Comparison of ENCODE assay signal across 21 mouse cellular contexts in the genomic region with DNA sequence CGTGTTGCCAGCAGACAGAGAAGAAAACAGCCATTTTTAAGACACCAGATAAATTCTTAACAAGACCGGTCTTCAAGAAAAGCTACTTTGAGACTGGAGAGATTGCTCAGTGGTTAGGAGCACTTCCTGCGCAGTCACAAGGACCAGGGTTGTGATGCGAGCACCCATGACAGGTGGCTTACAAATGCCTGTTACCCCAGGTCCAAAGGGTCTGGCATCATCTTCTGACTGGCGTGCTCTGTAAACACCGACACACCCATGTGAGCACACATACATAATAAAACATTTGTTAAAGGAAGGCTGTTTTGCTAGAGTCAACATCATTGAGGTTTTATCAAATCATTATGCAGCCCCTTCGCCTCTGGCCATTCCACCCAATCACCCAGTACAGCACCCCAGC. TPM values are rescaled to one million over a fixed set of nuclear protein-coding genes. Genes with fewer than 3 reads are reported as not detected.
DNase-seq lines count a peak whose midpoint lies in the region; ATAC-seq and TF ChIP-seq lines count a peak whose summit lies in the region.
"Had no signal": no experiment of that assay in that cellular context is flagged by ENCODE, and none has a peak within 500 bp of the region (broad histone marks: within the 10 kb centered on the region; RNA-seq: fewer than 3 reads in every experiment).

No protein-coding gene starts in this region.

- H3K4me2 ChIP-seq in intestine, embryonic 15.5 days (replicated peaks) = no peak overlapping the region
- H3K4me2 ChIP-seq in intestine, embryonic 16.5 days (ENCODE audit: low read depth, low read length) = no peak overlapping the region
- H3K4me2 ChIP-seq: embryonic facial prominence, embryonic 13.5 days; embryonic facial prominence, embryonic 15.5 days; forebrain, embryonic 13.5 days; forebrain, embryonic 15.5 days had no signal

- 75% methylated on average over 7 of the region's 7 CpGs for WGBS in intestine, embryonic 15.5 days
- WGBS in intestine, embryonic 16.5 days = 74% methylated on average over 7 of the region's 7 CpGs
- 36% methylated on average over 7 of the region's 7 CpGs for WGBS in small intestine, adult 2 months
- 91% methylated on average over 7 of the region's 7 CpGs for WGBS in forebrain, embryonic 10.5 days

- no peaks in the 10 kb centered on the region for H3K27me3 ChIP-seq in intestine, embryonic 15.5 days (replicated peaks)
- H3K27me3 ChIP-seq in intestine, embryonic 16.5 days (replicated peaks; ENCODE audit: control insufficient read depth, insufficient read depth, low read length) = no peaks in the 10 kb centered on the region
- no peaks in the 10 kb centered on the region for H3K27me3 ChIP-seq in small intestine, adult 2 months (ENCODE audit: control insufficient read depth, insufficient read depth, low read length)
- H3K27me3 ChIP-seq in forebrain, embryonic 10.5 days (ENCODE audit: poor library complexity, severe bottlenecking) = no peaks in the 10 kb centered on the region
- H3K27me3 ChIP-seq: embryonic facial prominence, embryonic 13.5 days; embryonic facial prominence, embryonic 15.5 days; forebrain, embryonic 13.5 days; forebrain, embryonic 15.5 days had no signal

- no peaks in the 10 kb centered on the region for H3K9me3 ChIP-seq in intestine, embryonic 15.5 days
- H3K9me3 ChIP-seq in intestine, embryonic 16.5 days (ENCODE audit: control insufficient read depth, low read length) = no peaks in the 10 kb centered on the region
- H3K9me3 ChIP-seq in forebrain, embryonic 10.5 days = peaks cover 1% of the 10 kb centered on the region
- H3K9me3 ChIP-seq: embryonic facial prominence, embryonic 13.5 days; embryonic facial prominence, embryonic 15.5 days; forebrain, embryonic 13.5 days; forebrain, embryonic 15.5 days had no signal

- H3K9ac ChIP-seq in intestine, embryonic 15.5 days = no peak overlapping the region
- H3K9ac ChIP-seq in intestine, embryonic 16.5 days (ENCODE audit: low read depth, low read length) = no peak overlapping the region
- H3K9ac ChIP-seq: embryonic facial prominence, embryonic 13.5 days; embryonic facial prominence, embryonic 15.5 days; forebrain, embryonic 13.5 days; forebrain, embryonic 15.5 days had no signal

- no peak for TF ChIP-seq CTCF in small intestine, adult 2 months (IDR thresholded peaks at IDR 0.05; ENCODE audit: extremely low read depth, insufficient read length, insufficient replicate concordance, low read depth, low read length)

- no peak for TF ChIP-seq POLR2A in small intestine, adult 2 months (IDR thresholded peaks at IDR 0.05; ENCODE audit: low read depth, low read length)

- H3K36me3 ChIP-seq in intestine, embryonic 15.5 days = no peaks in the 10 kb centered on the region
- H3K36me3 ChIP-seq in intestine, embryonic 16.5 days (ENCODE audit: control insufficient read depth, insufficient read depth, low read length) = no peaks in the 10 kb centered on the region
- H3K36me3 ChIP-seq in small intestine, adult 2 months (ENCODE audit: control insufficient read depth, insufficient read depth, low read length) = no peaks in the 10 kb centered on the region
- no peaks in the 10 kb centered on the region for H3K36me3 ChIP-seq in forebrain, embryonic 10.5 days (replicated peaks)
- H3K36me3 ChIP-seq: embryonic facial prominence, embryonic 13.5 days; embryonic facial prominence, embryonic 15.5 days; forebrain, embryonic 15.5 days had no signal

- no peak overlapping the region for H3K4me3 ChIP-seq in intestine, embryonic 15.5 days (replicated peaks)
- H3K4me3 ChIP-seq in intestine, embryonic 16.5 days (ENCODE audit: low read length) = no peak overlapping the region
- H3K4me3 ChIP-seq in small intestine, adult 2 months (ENCODE audit: low read depth, low read length) = no peak overlapping the region
- H3K4me3 ChIP-seq in forebrain, embryonic 10.5 days = no peak overlapping the region
- H3K4me3 ChIP-seq: embryonic facial prominence, embryonic 13.5 days; embryonic facial prominence, embryonic 15.5 days; erythroblast, embryonic 14.5 days; forebrain, embryonic 13.5 days; forebrain, embryonic 15.5 days had no signal

- H3K27ac ChIP-seq in intestine, embryonic 15.5 days = no peak overlapping the region
- H3K27ac ChIP-seq in intestine, embryonic 16.5 days (ENCODE audit: low read length) = no peak overlapping the region
- H3K27ac ChIP-seq in small intestine, adult 2 months (ENCODE audit: insufficient read depth, low read depth, low read length) = peak overlapping the region; percentile 66; the same call in 1 of the 2 replicates
- no peak overlapping the region for H3K27ac ChIP-seq in forebrain, embryonic 10.5 days
- H3K27ac ChIP-seq: embryonic facial prominence, embryonic 13.5 days; embryonic facial prominence, embryonic 15.5 days; forebrain, embryonic 13.5 days; forebrain, embryonic 15.5 days had no signal

- DNase-seq in forebrain, embryonic 10.5 days (ENCODE audit: extremely low spot score, low spot score) = no peak
- DNase-seq in frontal cortex, adult 2 months (ENCODE audit: extremely low spot score in 1 of 2, low spot score in 1 of 2) = no peak
- DNase-seq: adrenal gland, adult 2 months; adrenal gland, postnatal 10 days; adrenal gland, postnatal 25 days; cerebellum, adult 11 months; cerebellum, adult 18-20 months; cerebellum, adult 8-10 months; cerebellum, adult 9-11 months; cerebellum, postnatal 14 days; cerebellum, postnatal 36 days; embryo, embryonic 11 days had no signal

- H3K4me1 ChIP-seq in intestine, embryonic 15.5 days (replicated peaks) = no peaks in the 10 kb centered on the region
- no peaks in the 10 kb centered on the region for H3K4me1 ChIP-seq in intestine, embryonic 16.5 days (ENCODE audit: control insufficient read depth, insufficient read depth, low read length)
- peaks cover 18% of the 10 kb centered on the region; the same call in 1 of the 2 replicates for H3K4me1 ChIP-seq in small intestine, adult 2 months (ENCODE audit: control insufficient read depth, insufficient read depth, insufficient read length, low read length)
- H3K4me1 ChIP-seq in forebrain, embryonic 10.5 days = no peaks in the 10 kb centered on the region
- H3K4me1 ChIP-seq: embryonic facial prominence, embryonic 13.5 days; embryonic facial prominence, embryonic 15.5 days; forebrain, embryonic 13.5 days; forebrain, embryonic 15.5 days had no signal

- ATAC-seq in intestine, embryonic 15.5 days = 0 out of 2 replicates have a peak, but pooled peaks have one; percentile 55
- ATAC-seq in intestine, embryonic 16.5 days = peak; percentile 67
- no peak for ATAC-seq in inflammation-experienced regulatory T-cells, adult 6 months
- ATAC-seq: forebrain, embryonic 13.5 days; forebrain, embryonic 15.5 days had no signal

RNA-seq across cellular contexts. Expression of a gene that starts 16.0 kb away (rescaled TPM):
- polyA plus RNA-seq in intestine, embryonic 15.5 days (2015; fragmentation: Nextera tagmentation; extraction: Ambion mirVana) = 29.1 and 31.1 TPM in 2 replicates
- polyA plus RNA-seq in intestine, embryonic 16.5 days (2015; fragmentation: Nextera tagmentation; extraction: Ambion mirVana) = 27.4 and 27.8 TPM in 2 replicates
- 1.1 and 27.8 TPM in 2 replicates for polyA plus RNA-seq in small intestine, adult 2 months (2012; rRNA removed)
- 10 to 100 TPM; 13.9 to 18.5 (median 15.4) TPM for polyA plus RNA-seq in inflammation-experienced regulatory T-cells, adult 6 months (2017; shearing (Covaris generic))
- 57.2 and 59.1 TPM in 2 replicates for polyA plus RNA-seq in forebrain, embryonic 10.5 days (2016; fragmentation: Nextera tagmentation; extraction: Ambion mirVana)
- 11.1 and 11.6 TPM in 2 replicates for polyA plus RNA-seq in frontal cortex, adult 2 months (2012; rRNA removed)
